In the genomic region with DNA sequence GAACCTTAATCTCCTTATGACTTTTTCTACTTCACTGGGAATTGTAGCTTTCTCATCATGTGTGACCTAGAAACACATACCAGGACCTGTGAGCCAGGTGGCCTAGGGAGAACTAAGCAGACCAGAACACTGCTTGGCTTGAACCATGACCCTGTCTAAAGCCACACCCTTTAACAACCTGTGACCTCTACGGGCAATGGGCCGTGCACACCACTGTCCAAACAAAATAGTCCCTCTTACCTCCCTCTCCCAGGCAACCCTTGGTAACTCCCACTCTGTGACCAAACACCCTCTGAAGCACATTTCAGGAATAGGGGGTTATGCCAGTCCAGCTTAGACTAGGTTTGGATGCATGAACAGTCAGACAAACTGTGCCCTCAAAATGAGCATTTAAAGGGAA, we compare ENCODE assay signal across 20 mouse cellular contexts. TPM values are rescaled to one million over a fixed set of nuclear protein-coding genes. Genes with fewer than 3 reads are reported as not detected.
DNase-seq lines count a peak whose midpoint lies in the region; ATAC-seq lines count a peak whose summit lies in the region.
"Had no signal": no experiment of that assay in that cellular context is flagged by ENCODE, and none has a peak within 500 bp of the region (broad histone marks: within the 10 kb centered on the region; RNA-seq: fewer than 3 reads in every experiment).

No protein-coding gene starts in this region.

- H3K36me3 ChIP-seq in heart, embryonic 11.5 days (ENCODE audit: control insufficient read depth, insufficient read depth, low read length) = no peaks in the 10 kb centered on the region
- no peaks in the 10 kb centered on the region for H3K36me3 ChIP-seq in kidney, embryonic 14.5 days (ENCODE audit: control insufficient read depth, insufficient read depth, low read length)
- no peaks in the 10 kb centered on the region for H3K36me3 ChIP-seq in forebrain, embryonic 12.5 days (replicated peaks)
- H3K36me3 ChIP-seq: embryonic facial prominence, embryonic 12.5 days; G1E had no signal

- no peak overlapping the region for H3K4me3 ChIP-seq in heart, embryonic 11.5 days (ENCODE audit: low read depth, low read length)
- H3K4me3 ChIP-seq in kidney, embryonic 14.5 days (ENCODE audit: low read length) = no peak overlapping the region
- no peak overlapping the region for H3K4me3 ChIP-seq in forebrain, embryonic 12.5 days (replicated peaks)
- H3K4me3 ChIP-seq: embryonic facial prominence, embryonic 12.5 days had no signal

- 0 out of 2 replicates have a peak, but pooled peaks cover 3% of the 10 kb centered on the region for H3K27me3 ChIP-seq in heart, embryonic 11.5 days (ENCODE audit: control insufficient read depth, insufficient read depth, low read length)
- no peaks in the 10 kb centered on the region for H3K27me3 ChIP-seq in kidney, embryonic 14.5 days (ENCODE audit: control insufficient read depth, insufficient read depth, low read length)
- no peaks in the 10 kb centered on the region for H3K27me3 ChIP-seq in forebrain, embryonic 12.5 days
- H3K27me3 ChIP-seq: embryonic facial prominence, embryonic 12.5 days had no signal

- WGBS in heart, embryonic 11.5 days (ENCODE audit: insufficient replicate concordance) = 74% methylated on average over 2 of the region's 2 CpGs
- WGBS in kidney, embryonic 14.5 days = 35% methylated on average over 2 of the region's 2 CpGs
- 85% methylated on average over 2 of the region's 2 CpGs for WGBS in forebrain, embryonic 12.5 days

- no peak overlapping the region for H3K27ac ChIP-seq in heart, embryonic 11.5 days (ENCODE audit: low read depth, low read length)
- no peak overlapping the region for H3K27ac ChIP-seq in kidney, embryonic 14.5 days (ENCODE audit: low read depth, low read length)
- no peak overlapping the region for H3K27ac ChIP-seq in forebrain, embryonic 12.5 days
- H3K27ac ChIP-seq: embryonic facial prominence, embryonic 12.5 days; hindbrain, embryonic 14.5 days had no signal

- peaks cover 8% of the 10 kb centered on the region for H3K4me1 ChIP-seq in heart, embryonic 11.5 days (ENCODE audit: control insufficient read depth, insufficient read depth, low read length)
- peaks cover 12% of the 10 kb centered on the region for H3K4me1 ChIP-seq in kidney, embryonic 14.5 days (ENCODE audit: control insufficient read depth, insufficient read depth, low read length)
- no peaks in the 10 kb centered on the region for H3K4me1 ChIP-seq in forebrain, embryonic 12.5 days
- H3K4me1 ChIP-seq: embryonic facial prominence, embryonic 12.5 days had no signal

- no peaks in the 10 kb centered on the region for H3K9me3 ChIP-seq in heart, embryonic 11.5 days (replicated peaks; ENCODE audit: control insufficient read depth, low read length)
- H3K9me3 ChIP-seq in kidney, embryonic 14.5 days (ENCODE audit: control insufficient read depth, low read length) = no peaks in the 10 kb centered on the region
- no peaks in the 10 kb centered on the region for H3K9me3 ChIP-seq in forebrain, embryonic 12.5 days
- H3K9me3 ChIP-seq: embryonic facial prominence, embryonic 12.5 days had no signal

- ATAC-seq in heart, embryonic 11.5 days (replicated peaks; ENCODE audit: insufficient number of reproducible peaks, low FRiP score, low TSS enrichment) = no peak
- ATAC-seq in kidney, embryonic 14.5 days (ENCODE audit: low FRiP score, low TSS enrichment) = peak; percentile 80
- ATAC-seq in forebrain, embryonic 12.5 days (ENCODE audit: low FRiP score) = no peak
- ATAC-seq: CD4-positive, CD25-positive, alpha-beta regulatory T cell, adult 4 months; forebrain, embryonic 16.5 days had no signal

- H3K9ac ChIP-seq in heart, embryonic 11.5 days (ENCODE audit: low read depth, low read length) = no peak overlapping the region
- H3K9ac ChIP-seq in kidney, embryonic 14.5 days (ENCODE audit: low read depth, low read length) = no peak overlapping the region
- H3K9ac ChIP-seq in forebrain, embryonic 12.5 days = no peak overlapping the region
- H3K9ac ChIP-seq: embryonic facial prominence, embryonic 12.5 days; hindbrain, embryonic 14.5 days had no signal

- peak; percentile 58 for DNase-seq in heart, adult 11 months
- DNase-seq in kidney, postnatal 10 days = peak; percentile 23
- peak; percentile 18 to 24 for DNase-seq in kidney, postnatal 4 days
- DNase-seq in T-cell, adult 2 months (ENCODE audit: low spot score) = no peak
- DNase-seq: adrenal gland, postnatal 14 days; B cell, adult 2 months; cerebellum, adult 11-12 months; cerebellum, adult 9-10 months; cerebellum, postnatal 25 days; gastrocnemius, postnatal 14 days; heart, postnatal 10 days; heart, postnatal 4 days had no signal

- H3K4me2 ChIP-seq in heart, embryonic 11.5 days = no peak overlapping the region
- no peak overlapping the region for H3K4me2 ChIP-seq in kidney, embryonic 14.5 days (replicated peaks; ENCODE audit: low read depth, low read length)
- H3K4me2 ChIP-seq in forebrain, embryonic 12.5 days = no peak overlapping the region
- H3K4me2 ChIP-seq: embryonic facial prominence, embryonic 12.5 days; hindbrain, embryonic 14.5 days had no signal

RNA-seq across cellular contexts. Expression of a gene that starts 35.0 kb away (rescaled TPM):
- 8.6 and 8.8 TPM in 2 replicates for polyA plus RNA-seq in heart, embryonic 11.5 days (2014; fragmentation: Nextera tagmentation; extraction: Ambion mirVana)
- polyA plus RNA-seq in kidney, embryonic 14.5 days (2014; fragmentation: Nextera tagmentation; extraction: Ambion mirVana) = 20.7 TPM in 2 replicates
- polyA plus RNA-seq in forebrain, embryonic 12.5 days (2016; fragmentation: Nextera tagmentation; extraction: Ambion mirVana) = 2.8 and 3.2 TPM in 2 replicates
- polyA plus RNA-seq: CD4-positive, CD25-positive, alpha-beta regulatory T cell, adult 4 months; G1E had no signal
